Mouse (Mus musculus) hindbrain, embryonic 14.5 days (tissue): ENCODE data around the gene Ttc17. TPM values are rescaled to one million over a fixed set of nuclear protein-coding genes. Genes with fewer than 3 reads are reported as not detected.

Source experiments
- ATAC-seq: fragments of 200-750 bp; cut with Nextera tagmentation; 2 replicates; pipeline ENCODE4 v1.8.0; 2017; ENCODE audit warnings: moderate number of reproducible peaks, mild to moderate bottlenecking, moderate TSS enrichment, moderate library complexity; ENCODE audit not compliant: low FRiP score
- DNase-seq: peaks from one replicate; pipeline ENCODE4 v3.0.0-alpha.2; 2015; ENCODE audit warnings: low spot score
- H3K27ac ChIP-seq: fragments of 300-500 bp; sonication (generic); 2 replicates; pipeline ENCODE4 v1.5.1; 2014; ENCODE audit warnings: mild to moderate bottlenecking, moderate library complexity
- H3K27me3 ChIP-seq: fragments of 300-500 bp; sonication (generic); 2 replicates; pipeline ENCODE4 v1.6.1; 2014; ENCODE audit warnings: mild to moderate bottlenecking, low read length, mixed read lengths; ENCODE audit not compliant: control insufficient read depth, insufficient read depth
- H3K36me3 ChIP-seq: fragments of 300-500 bp; sonication (generic); replicated peaks from 2 replicates; pipeline ENCODE4 v1.6.1; 2014; ENCODE audit not compliant: control insufficient read depth, insufficient read depth
- H3K4me1 ChIP-seq: fragments of 300-500 bp; sonication (generic); replicated peaks from 2 replicates; pipeline ENCODE4 v1.6.1; 2014; ENCODE audit warnings: antibody characterized with exemption, low read length, mixed read lengths; ENCODE audit not compliant: control insufficient read depth, insufficient read depth
- H3K4me2 ChIP-seq: fragments of 300-500 bp; sonication (generic); replicated peaks from 2 replicates; pipeline ENCODE4 v1.6.1; 2014; ENCODE audit warnings: mild to moderate bottlenecking, moderate library complexity
- H3K4me3 ChIP-seq: fragments of 300-500 bp; sonication (generic); replicated peaks from 2 replicates; pipeline ENCODE4 v1.5.1; 2014; ENCODE audit warnings: mild to moderate bottlenecking, low read length
- H3K9ac ChIP-seq: fragments of 300-500 bp; sonication (generic); 2 replicates; pipeline ENCODE4 v1.6.1; 2014
- H3K9me3 ChIP-seq: fragments of 300-500 bp; sonication (generic); 2 replicates; pipeline ENCODE4 v1.6.1; 2016; ENCODE audit warnings: low read length; ENCODE audit not compliant: control insufficient read depth
- WGBS: fragments of 180-500 bp; shearing (Covaris S2); extraction: QIAGEN DNeasy Blood & Tissue Kit; methylation state at CpG from one replicate; pipeline ENCODE4 v1.1.7; 2014; 5-methylcytosine and 5-hydroxymethylcytosine counted together
- polyA plus RNA-seq: library from polyadenylated mRNA; unstranded; fragments of >200 nt; fragmentation: Nextera tagmentation; extraction: Ambion mirVana; gene quantifications from 2 replicates; pipeline ENCODE4 v1.2.1, GENCODE M21; 2014

Gene Ttc17
- polyA plus RNA-seq, 1 experiment from 2014 or later = 25.1 TPM

- no peak overlapping the region for H3K4me2 ChIP-seq
- no peaks in the 10 kb centered on the region for H3K9me3 ChIP-seq
- H3K4me1 ChIP-seq = no peaks in the 10 kb centered on the region
- no peak overlapping the region for H3K27ac ChIP-seq
- no peaks in the 10 kb centered on the region for H3K27me3 ChIP-seq
- no peak overlapping the region for H3K9ac ChIP-seq
- H3K4me3 ChIP-seq = no peak overlapping the region
- 97% methylated on average over 4 of the region's 4 CpGs for WGBS
- peaks cover 39% of the 10 kb centered on the region for H3K36me3 ChIP-seq
- DNase-seq (no peak), ATAC-seq (no peak)
These were observed 61.9 kb downstream of the Ttc17 start for GRCm38 (mm10) chr2:94344624-94345023.

- Histone ChIP-seq H3K4me1 (no peaks in the 10 kb centered on the region), H3K4me3 (no peak overlapping the region), H3K27ac (no peak overlapping the region), H3K27me3 (no peaks in the 10 kb centered on the region), H3K4me2 (no peak overlapping the region), H3K9me3 (no peaks in the 10 kb centered on the region), H3K9ac (no peak overlapping the region), H3K36me3 (peaks cover 46% of the 10 kb centered on the region)
- no peak for ATAC-seq
- DNase-seq = no peak
- 67% methylated on average over 12 of the region's 12 CpGs for WGBS
These were observed 62.9 kb downstream of the Ttc17 start for GRCm38 (mm10) chr2:94343290-94344285.

DNA sequence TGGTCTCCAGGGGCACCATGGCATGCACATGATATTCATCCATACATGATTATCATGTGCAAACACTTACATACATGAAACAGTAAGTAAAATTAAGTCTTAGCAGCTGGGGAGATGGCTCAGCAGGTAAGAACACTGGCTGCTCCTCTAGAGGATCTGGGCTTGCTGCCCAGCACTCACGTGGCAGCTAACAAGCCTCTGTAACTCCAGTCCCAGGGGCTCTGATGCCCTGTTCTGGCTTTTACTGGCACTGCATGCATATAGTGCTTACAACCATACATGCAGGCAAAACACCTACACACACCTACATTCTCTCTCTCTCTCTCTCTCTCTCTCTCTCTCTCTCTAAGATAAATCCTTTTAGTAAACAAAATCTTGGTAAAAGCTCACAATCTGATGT, 65.7 kb downstream of the Ttc17 start:
- H3K9ac ChIP-seq = no peak overlapping the region
- no peak overlapping the region for H3K4me2 ChIP-seq
- H3K27me3 ChIP-seq = no peaks in the 10 kb centered on the region
- WGBS = 79% methylated on average over 1 of the region's 1 CpGs
- no peak overlapping the region for H3K27ac ChIP-seq
- H3K4me1 ChIP-seq = no peaks in the 10 kb centered on the region
- ATAC-seq = no peak
- peaks cover 59% of the 10 kb centered on the region for H3K36me3 ChIP-seq
- no peaks in the 10 kb centered on the region for H3K9me3 ChIP-seq
- DNase-seq = no peak
- no peak overlapping the region for H3K4me3 ChIP-seq

- no peaks in the 10 kb centered on the region for H3K27me3 ChIP-seq
- H3K4me1 ChIP-seq = no peaks in the 10 kb centered on the region
- H3K36me3 ChIP-seq = peaks cover 59% of the 10 kb centered on the region
- DNase-seq = no peak
- no peak overlapping the region for H3K27ac ChIP-seq
- WGBS = 92% methylated on average over 5 of the region's 5 CpGs
- no peak overlapping the region for H3K9ac ChIP-seq
- H3K4me3 ChIP-seq = no peak overlapping the region
- H3K4me2 ChIP-seq = no peak overlapping the region
- H3K9me3 ChIP-seq = no peaks in the 10 kb centered on the region
- no peak for ATAC-seq
These were observed 67.0 kb downstream of the Ttc17 start for GRCm38 (mm10) chr2:94339495-94339894.

DNA sequence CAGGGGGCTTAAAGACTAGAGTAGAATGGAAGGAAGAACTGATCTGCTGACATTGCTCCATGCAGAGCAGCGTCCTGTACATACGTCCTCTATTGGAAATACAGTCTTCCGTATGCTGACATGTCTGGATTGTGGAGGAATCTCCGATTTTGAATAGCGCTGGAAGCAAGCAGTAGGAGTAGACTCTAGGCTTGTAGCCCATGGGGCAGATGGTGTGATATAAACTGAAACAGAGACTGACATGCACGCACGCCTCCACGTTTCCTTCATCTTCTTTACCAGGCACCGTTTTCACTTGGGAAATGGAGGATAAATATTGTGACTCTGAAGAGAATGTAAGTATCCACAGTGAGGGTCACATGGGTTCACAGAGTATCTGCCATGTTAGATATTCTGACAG, 70.2 kb downstream of the Ttc17 start:
- H3K4me1 ChIP-seq = no peaks in the 10 kb centered on the region
- peaks cover 64% of the 10 kb centered on the region for H3K36me3 ChIP-seq
- H3K9ac ChIP-seq = no peak overlapping the region
- ATAC-seq (no peak), DNase-seq (no peak)
- H3K27me3 ChIP-seq = no peaks in the 10 kb centered on the region
- H3K4me2 ChIP-seq = no peak overlapping the region
- no peak overlapping the region for H3K4me3 ChIP-seq
- no peaks in the 10 kb centered on the region for H3K9me3 ChIP-seq
- H3K27ac ChIP-seq = no peak overlapping the region
- WGBS = 96% methylated on average over 9 of the region's 9 CpGs

- Histone ChIP-seq H3K4me3 (no peak overlapping the region), H3K9me3 (no peaks in the 10 kb centered on the region), H3K27me3 (no peaks in the 10 kb centered on the region), H3K9ac (no peak overlapping the region), H3K4me1 (no peaks in the 10 kb centered on the region), H3K4me2 (no peak overlapping the region), H3K36me3 (peaks cover 65% of the 10 kb centered on the region), H3K27ac (no peak overlapping the region)
- 54% methylated on average over 2 of the region's 2 CpGs for WGBS
- ATAC-seq (no peak), DNase-seq (no peak)
These were observed 71.8 kb downstream of the Ttc17 start for GRCm38 (mm10) chr2:94334742-94335046.

- no peaks in the 10 kb centered on the region for H3K4me1 ChIP-seq
- H3K36me3 ChIP-seq = peaks cover 65% of the 10 kb centered on the region
- no peak overlapping the region for H3K27ac ChIP-seq
- no peaks in the 10 kb centered on the region for H3K9me3 ChIP-seq
- DNase-seq (no peak), ATAC-seq (no peak)
- no peaks in the 10 kb centered on the region for H3K27me3 ChIP-seq
- H3K4me3 ChIP-seq = no peak overlapping the region
- WGBS = 85% methylated on average over 14 of the region's 14 CpGs
- no peak overlapping the region for H3K9ac ChIP-seq
- no peak overlapping the region for H3K4me2 ChIP-seq
These were observed 72.4 kb downstream of the Ttc17 start for GRCm38 (mm10) chr2:94333841-94334741.

DNA sequence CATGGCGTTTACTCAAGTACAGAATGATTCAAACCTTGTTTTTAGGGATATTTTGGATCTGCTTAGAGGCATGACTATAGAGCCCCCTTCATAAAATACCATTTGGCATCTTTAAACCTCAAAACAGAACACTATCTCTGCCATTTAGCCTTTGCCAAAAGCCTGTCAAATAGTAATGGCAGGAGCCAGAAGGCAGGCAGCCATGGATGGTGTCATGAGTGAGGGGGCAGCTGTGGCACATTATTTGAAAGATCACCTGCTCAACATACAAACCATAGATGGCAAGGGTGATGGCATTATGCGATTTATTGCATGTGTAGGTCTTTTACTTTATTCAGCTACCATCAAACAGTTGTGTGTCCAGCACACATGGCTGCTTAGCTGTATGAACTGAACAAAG, 73.4 kb downstream of the Ttc17 start:
- Histone ChIP-seq H3K9me3 (no peaks in the 10 kb centered on the region), H3K4me1 (no peaks in the 10 kb centered on the region), H3K27ac (no peak overlapping the region), H3K9ac (no peak overlapping the region), H3K4me2 (no peak overlapping the region), H3K27me3 (no peaks in the 10 kb centered on the region), H3K36me3 (peaks cover 72% of the 10 kb centered on the region), H3K4me3 (no peak overlapping the region)
- ATAC-seq (no peak), DNase-seq (no peak)
- WGBS = 93% methylated on average over 2 of the region's 2 CpGs

DNA sequence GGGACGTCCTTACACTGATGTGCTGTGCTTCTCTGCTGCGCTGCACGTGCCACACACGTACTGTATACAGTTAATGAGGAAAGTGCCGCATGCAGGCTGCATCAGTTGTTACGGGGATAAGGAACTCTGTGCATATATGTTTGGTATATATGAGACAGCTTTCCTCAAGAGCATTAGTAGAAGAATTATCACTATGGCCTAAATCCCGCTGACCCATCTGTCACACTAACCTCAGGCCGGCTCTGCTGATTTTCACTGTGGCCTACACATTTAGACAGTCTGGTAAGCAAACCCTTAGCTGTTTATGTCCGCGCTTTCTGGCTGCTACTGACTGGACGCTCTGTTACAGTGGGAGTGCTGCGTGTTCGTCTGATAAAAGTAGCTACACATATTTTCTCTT, 77.2 kb downstream of the Ttc17 start:
- Histone ChIP-seq H3K4me2 (no peak overlapping the region), H3K9me3 (no peaks in the 10 kb centered on the region), H3K4me3 (no peak overlapping the region), H3K9ac (no peak overlapping the region), H3K36me3 (peaks cover 86% of the 10 kb centered on the region), H3K27me3 (no peaks in the 10 kb centered on the region), H3K27ac (no peak overlapping the region), H3K4me1 (no peaks in the 10 kb centered on the region)
- ATAC-seq (no peak), DNase-seq (no peak)
- WGBS = 96% methylated on average over 13 of the region's 13 CpGs
